Mouse (Mus musculus) ovary, postnatal 36 days (tissue): ENCODE measurements around the gene Cmtm4.

Experiments used
- DNase-seq: peaks from one replicate; pipeline ENCODE4 v3.0.0; 2022; ENCODE audit warnings: low spot score, mixed read lengths

Cmtm4 gene

GRCm38 (mm10) chr8:104374864-104375846, 20.5 kb downstream of the Cmtm4 start:
- DNase-seq: no peak

- no peak for DNase-seq
Measured at GRCm38 (mm10) chr8:104374269-104374668, 21.3 kb downstream of the Cmtm4 start.

GRCm38 (mm10) chr8:104373779-104374178, 21.8 kb downstream of the Cmtm4 start:
- no peak for DNase-seq

- DNase-seq: no peak
Measured at GRCm38 (mm10) chr8:104371121-104371520, 24.5 kb downstream of the Cmtm4 start.

- no peak for DNase-seq
Measured at GRCm38 (mm10) chr8:104370071-104370470, 25.5 kb downstream of the Cmtm4 start.

- DNase-seq: no peak
Measured at GRCm38 (mm10) chr8:104369591-104369990, 26.0 kb downstream of the Cmtm4 start.

- DNase-seq: no peak
Measured at GRCm38 (mm10) chr8:104367398-104367797, 28.2 kb downstream of the Cmtm4 start.

- no peak for DNase-seq
Measured at GRCm38 (mm10) chr8:104365695-104366094, 29.9 kb downstream of the Cmtm4 start.

GRCm38 (mm10) chr8:104359778-104360456, 35.7 kb downstream of the Cmtm4 start:
- no peak for DNase-seq

- DNase-seq: no peak
Measured at GRCm38 (mm10) chr8:104358637-104359036, 37.0 kb downstream of the Cmtm4 start.

GRCm38 (mm10) chr8:104354504-104354903, 41.1 kb downstream of the Cmtm4 start:
- DNase-seq: no peak

- DNase-seq: no peak
Measured at GRCm38 (mm10) chr8:104353186-104353585, 42.4 kb downstream of the Cmtm4 start.

- no peak for DNase-seq
Measured at GRCm38 (mm10) chr8:104350047-104350446, 45.6 kb downstream of the Cmtm4 start.

- no peak for DNase-seq
Measured at GRCm38 (mm10) chr8:104348971-104349370, 46.6 kb downstream of the Cmtm4 start.

GRCm38 (mm10) chr8:104346706-104347105, 48.9 kb downstream of the Cmtm4 start:
- no peak for DNase-seq

- no peak for DNase-seq
Measured at GRCm38 (mm10) chr8:104344622-104345021, 51.0 kb downstream of the Cmtm4 start.

- peak; percentile 85 for DNase-seq
Measured at GRCm38 (mm10) chr8:104343957-104344356, 51.6 kb downstream of the Cmtm4 start.

GRCm38 (mm10) chr8:104342426-104342825, 53.2 kb downstream of the Cmtm4 start:
- no peak for DNase-seq

- no peak for DNase-seq
Measured at GRCm38 (mm10) chr8:104341678-104342077, 53.9 kb downstream of the Cmtm4 start.

GRCm38 (mm10) chr8:104341106-104341561, 54.5 kb downstream of the Cmtm4 start:
- peak; percentile 78 for DNase-seq

GRCm38 (mm10) chr8:104340233-104341105, 55.1 kb downstream of the Cmtm4 start:
- peak; percentile 86 for DNase-seq

GRCm38 (mm10) chr8:104339983-104340232, 55.7 kb downstream of the Cmtm4 start:
- no peak for DNase-seq
